Mouse (Mus musculus) G1E (cell line): ENCODE measurements around the gene Sez6.

ENCODE experiments used
- CTCF ChIP-seq: IDR thresholded peaks from 2 replicates; pipeline ENCODE4 v1.5.1; 2012; ENCODE audit warnings: low read depth, low read length, inconsistent platforms, mixed read lengths
- TAL1 ChIP-seq: conservative IDR thresholded peaks from 2 replicates; pipeline ENCODE4 v1.6.1; 2012; ENCODE audit warnings: low read depth, low read length, inconsistent platforms, mixed read lengths

- TF ChIP-seq CTCF (no peak), TAL1 (no peak)
Measured at GRCm38 (mm10) chr11:77931541-77932433, 1.2 kb downstream of the Sez6 start.
